Mouse (Mus musculus) brain, adult 2 months (tissue): ENCODE measurements around the gene Map1lc3b.

Source experiments
- DNase-seq: peaks from one replicate; pipeline ENCODE4 v3.0.0; 2011; ENCODE audit warnings: low read depth, low spot score

Map1lc3b gene

GRCm38 (mm10) chr8:121607661-121608060, 17.5 kb downstream of the Map1lc3b start:
- DNase-seq = no peak

DNA sequence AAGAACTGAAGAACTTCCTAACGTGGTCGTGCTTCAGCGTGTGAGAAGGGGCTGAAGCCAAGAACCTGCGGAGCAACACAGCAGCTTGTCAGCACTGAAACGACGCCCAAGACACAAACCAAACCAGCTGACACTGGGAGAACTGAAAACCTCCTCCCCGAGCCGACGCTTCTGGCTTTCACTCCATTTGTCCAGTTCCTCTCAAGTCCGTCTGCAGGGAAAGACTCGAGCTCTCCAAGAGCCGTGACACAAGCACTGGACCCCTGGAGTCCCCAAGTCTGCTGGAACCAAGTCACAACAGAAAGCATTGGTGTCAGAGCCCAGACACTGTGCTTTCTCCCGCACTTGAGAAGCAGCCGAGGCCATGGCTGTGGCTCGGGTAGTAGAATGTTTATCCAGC, 19.1 kb downstream of the Map1lc3b start:
- DNase-seq = no peak

GRCm38 (mm10) chr8:121609916-121610315, 19.8 kb downstream of the Map1lc3b start:
- no peak for DNase-seq

- peak; percentile 57 for DNase-seq
Observed at GRCm38 (mm10) chr8:121613419-121613818, 23.3 kb downstream of the Map1lc3b start.

DNA sequence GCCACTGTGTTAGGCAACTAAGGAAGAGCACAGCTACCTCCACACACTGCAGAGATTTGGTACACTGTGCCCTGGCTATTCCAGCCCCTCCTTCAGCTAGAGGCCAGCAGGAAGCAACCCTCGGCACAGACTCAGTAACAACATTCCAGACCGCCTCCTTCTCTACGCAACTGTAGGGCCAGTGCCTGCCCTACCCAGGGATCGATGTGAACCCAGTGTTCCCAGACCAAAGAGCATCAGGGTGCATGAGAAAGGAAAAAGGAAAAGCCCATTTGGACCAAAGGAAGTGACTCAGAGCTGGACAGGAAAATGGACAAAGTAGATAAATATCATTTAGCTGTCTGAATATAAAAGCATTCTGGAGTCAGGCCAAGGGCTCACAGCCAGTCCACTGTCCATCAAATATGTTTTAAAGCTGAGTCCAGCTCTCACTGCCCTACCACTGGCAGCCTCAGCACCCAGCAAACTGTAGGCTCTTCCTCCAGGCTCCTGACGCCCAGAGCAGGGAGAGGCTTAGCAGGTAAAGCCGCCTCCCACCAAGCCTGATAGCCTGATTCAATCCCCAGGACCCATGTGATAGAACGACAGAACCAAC, 29.3 kb downstream of the Map1lc3b start:
- no peak for DNase-seq

DNA sequence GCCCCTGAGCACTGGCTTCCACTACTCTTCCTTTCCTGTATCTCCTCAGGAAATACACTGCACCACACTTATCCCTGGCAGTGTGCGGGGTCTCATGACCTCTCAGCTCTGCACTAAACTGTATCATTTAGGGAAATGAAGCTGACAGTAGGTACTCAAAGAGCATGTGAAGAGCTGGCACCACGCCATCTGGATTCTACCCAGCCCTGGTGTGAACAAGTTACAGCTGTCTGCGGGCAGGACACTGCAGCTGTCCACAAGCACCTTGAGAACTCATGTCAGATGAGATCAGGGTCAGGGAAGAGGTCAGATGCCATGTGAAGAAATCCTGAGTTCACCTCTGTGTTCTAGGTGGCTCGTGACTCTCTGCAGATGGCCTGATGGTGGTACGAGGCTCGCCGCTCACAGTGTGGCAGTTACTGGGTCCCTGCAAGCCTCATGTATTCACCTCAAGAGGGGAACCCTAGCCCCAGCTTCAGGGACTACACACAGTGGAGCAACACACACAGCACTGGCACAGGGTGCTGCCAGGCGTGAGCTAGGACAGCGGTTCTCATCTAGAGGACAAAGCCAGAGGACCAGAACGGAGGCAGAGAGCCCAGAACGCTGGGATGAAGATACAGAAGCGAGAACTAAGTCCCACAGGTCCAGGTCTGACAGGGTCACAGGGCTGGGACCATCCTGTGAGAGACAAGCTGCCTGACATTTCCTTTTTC, 30.8 kb downstream of the Map1lc3b start:
- no peak for DNase-seq

GRCm38 (mm10) chr8:121621879-121622278, 31.7 kb downstream of the Map1lc3b start:
- peak; percentile 60 for DNase-seq

DNA sequence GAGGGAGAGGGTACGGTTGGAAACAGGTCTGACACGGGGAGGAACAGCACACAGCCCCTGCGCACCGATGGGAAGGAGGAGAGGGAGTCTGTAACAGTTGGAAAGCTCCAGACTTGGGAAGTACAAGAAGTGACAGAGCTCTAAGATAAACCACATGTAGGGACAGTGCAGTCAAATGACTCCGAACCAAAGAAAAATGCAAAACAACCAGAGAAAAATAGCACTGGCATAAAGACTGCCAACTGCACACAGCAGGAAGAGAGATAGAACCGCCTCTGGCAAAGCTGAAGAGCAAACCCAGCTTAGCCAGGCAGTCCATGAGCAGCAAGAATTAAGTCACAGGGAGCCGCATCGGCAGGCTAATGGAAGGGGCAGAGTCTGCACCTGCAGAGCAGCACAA, 32.9 kb downstream of the Map1lc3b start:
- DNase-seq = peak; percentile 79

GRCm38 (mm10) chr8:121628681-121629080, 38.5 kb downstream of the Map1lc3b start:
- no peak for DNase-seq

GRCm38 (mm10) chr8:121631645-121632071, 41.5 kb downstream of the Map1lc3b start:
- DNase-seq = no peak

- peak; percentile 66 for DNase-seq
Observed at GRCm38 (mm10) chr8:121632401-121632800, 42.2 kb downstream of the Map1lc3b start.

- DNase-seq = no peak
Observed at GRCm38 (mm10) chr8:121635534-121635933, 45.4 kb downstream of the Map1lc3b start.

GRCm38 (mm10) chr8:121636180-121636579, 46.0 kb downstream of the Map1lc3b start:
- peak; percentile 75 for DNase-seq

- no peak for DNase-seq
Observed at GRCm38 (mm10) chr8:121642804-121643203, 52.6 kb downstream of the Map1lc3b start.

DNA sequence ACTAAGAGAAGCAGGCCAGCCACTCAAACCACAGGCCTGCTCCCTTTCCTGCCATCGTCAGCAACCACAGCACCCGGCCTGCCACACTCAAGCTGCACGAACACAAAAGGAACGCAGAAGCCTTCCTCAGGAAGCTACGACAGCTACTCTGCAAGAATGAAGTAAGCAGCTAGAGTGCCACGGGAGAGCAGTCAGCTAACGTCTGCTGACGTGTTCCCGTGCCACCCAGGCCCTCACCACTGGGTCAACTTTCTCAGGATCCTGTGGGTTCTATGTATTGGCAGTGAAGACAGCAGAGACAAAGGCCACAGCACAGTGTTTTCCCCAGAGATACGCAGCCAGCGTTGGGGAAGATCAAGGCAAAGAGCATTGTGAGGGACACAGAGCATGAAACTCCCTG, 53.2 kb downstream of the Map1lc3b start:
- no peak for DNase-seq

DNA sequence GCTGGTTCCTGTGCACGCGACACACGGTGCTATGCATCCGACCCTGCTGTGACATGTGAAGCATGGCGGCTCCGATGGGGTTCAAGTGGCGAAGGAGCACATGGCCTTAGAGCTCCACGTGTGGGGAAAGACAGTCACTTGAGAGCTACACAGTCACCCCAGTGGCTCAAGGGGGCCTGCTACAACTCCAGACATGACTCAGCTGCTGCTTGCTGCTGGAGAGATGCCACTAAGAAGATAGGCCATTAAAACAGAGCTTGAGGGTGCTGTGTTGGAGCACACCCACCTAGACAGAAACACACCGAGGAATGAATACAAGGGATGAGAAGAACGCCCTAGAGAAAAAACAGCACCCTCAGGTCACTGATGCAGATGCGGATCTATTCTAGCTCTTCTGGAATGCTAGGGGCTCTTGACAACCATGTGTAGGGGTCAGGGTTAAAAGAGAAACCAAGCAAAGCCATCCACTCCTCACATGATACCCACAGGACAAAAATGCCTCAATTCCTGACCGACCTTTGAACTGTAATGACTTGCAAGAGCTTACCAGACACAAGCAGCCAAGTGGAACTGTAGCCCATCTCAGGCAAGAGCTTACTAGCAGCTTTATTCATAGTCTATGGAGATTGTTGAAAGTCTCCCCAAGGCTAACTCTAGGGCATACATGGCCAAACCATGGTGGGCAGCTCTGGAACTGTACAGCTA, 57.5 kb downstream of the Map1lc3b start:
- no peak for DNase-seq
